Mouse (Mus musculus): ENCODE results near the gene Gm38392.

DNA sequence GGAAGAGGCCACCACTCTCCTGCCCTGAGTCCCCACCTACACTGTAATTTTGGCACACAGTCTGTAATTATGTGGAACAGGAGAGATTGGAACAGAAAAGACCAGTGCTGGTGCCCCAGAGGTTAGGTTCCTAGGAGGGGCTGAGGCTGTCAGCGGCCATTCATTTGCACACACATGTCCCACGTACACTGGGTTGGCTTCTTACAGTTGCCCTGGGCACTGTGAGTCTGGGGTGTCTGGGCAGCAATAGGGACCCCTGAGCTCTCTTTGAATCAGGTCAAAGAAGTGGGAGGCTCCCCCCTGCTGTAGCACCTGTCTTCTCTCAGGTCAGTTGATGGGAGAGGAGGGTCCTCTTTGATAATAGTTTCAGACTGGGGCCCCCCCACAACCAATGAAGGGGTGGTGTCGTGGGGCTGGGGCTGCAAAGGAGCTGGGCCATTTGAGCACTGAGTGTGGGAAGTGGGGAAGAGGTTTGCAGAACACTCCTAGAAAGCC, 78.7 kb downstream of the Gm38392 start:
- TF ChIP-seq CTCF (IDR thresholded peaks at IDR 0.05; ENCODE audit: extremely low read depth, insufficient read depth, low read length) (no peak), POLR2A (IDR thresholded peaks at IDR 0.05; ENCODE audit: extremely low read depth, insufficient read depth, low read length) (no peak)
